Mouse (Mus musculus) thymus, adult 2 months (tissue): Measurements from ENCODE around the gene Tas2r134.

ENCODE experiments used
- CTCF ChIP-seq: fragments of 200-500 bp; IDR thresholded peaks from 2 replicates; pipeline ENCODE4 v1.5.1; 2012; ENCODE audit warnings: mild to moderate bottlenecking, control low read depth, low read length, moderate library complexity, borderline replicate concordance; ENCODE audit not compliant: control insufficient read depth, poor library complexity, insufficient read depth; ENCODE audit errors: extremely low read depth
- POLR2A ChIP-seq: fragments of 200-500 bp; IDR thresholded peaks from 2 replicates; pipeline ENCODE4 v1.6.1; 2012; ENCODE audit warnings: mild to moderate bottlenecking, low read length, control low read depth, moderate library complexity; ENCODE audit not compliant: control insufficient read depth, poor library complexity, insufficient read depth; ENCODE audit errors: extremely low read depth

DNA sequence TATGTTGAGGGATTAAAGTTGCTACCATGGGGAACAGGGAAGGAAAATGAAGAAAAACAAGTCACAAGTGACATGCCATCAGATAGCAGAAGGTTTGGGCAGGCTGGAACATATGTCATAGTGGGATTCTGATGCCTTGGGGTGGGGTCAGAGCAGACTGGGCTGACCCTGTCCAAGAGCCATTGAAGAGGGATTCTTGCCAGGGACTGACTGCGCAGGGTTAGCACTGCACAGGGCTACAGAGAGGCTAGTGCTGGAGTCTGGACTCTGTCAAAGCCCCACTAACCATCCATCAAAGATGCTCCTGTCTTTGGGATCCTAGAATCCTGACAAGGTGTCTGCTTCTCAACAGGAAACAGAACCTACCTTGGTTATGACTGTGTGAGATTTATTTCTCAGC is 22.6 kb downstream of the Tas2r134 start:
- TF ChIP-seq POLR2A (no peak), CTCF (no peak)
